Mouse (Mus musculus): ENCODE data around the gene Mnt. TPM values are rescaled to one million over a fixed set of nuclear protein-coding genes. Genes with fewer than 3 reads are reported as not detected.
A peak's percentile ranks its signal among the peaks of the same experiment; 100 is the strongest.

Mnt gene
- polyA plus RNA-seq, 1 experiment from 2014 or later = 3.1 TPM

DNA sequence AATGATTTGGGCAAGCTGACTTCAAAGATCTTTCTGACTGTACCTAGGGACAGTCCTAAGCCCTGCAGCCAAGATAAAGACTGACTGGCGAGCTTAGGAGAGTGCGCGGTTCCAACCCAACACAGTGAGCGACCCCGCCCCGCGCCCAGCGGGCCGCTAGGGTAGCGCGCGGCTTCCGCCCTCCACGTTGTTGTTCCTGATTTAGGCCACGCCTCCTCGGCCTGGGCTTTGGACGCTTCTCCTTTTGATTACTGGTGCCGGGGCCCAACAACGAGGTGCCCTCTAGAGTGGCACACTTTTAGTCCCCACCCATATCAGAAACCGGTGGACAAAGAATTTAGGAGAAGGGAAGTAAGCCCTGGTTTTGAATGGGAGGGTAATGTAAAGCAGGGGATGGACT, 908 bp upstream of the Mnt start:
- H3K27me3 ChIP-seq (replicated peaks; ENCODE audit: control insufficient read depth, insufficient read depth, low read length) = no peaks in the 10 kb centered on the region
- H3K4me1 ChIP-seq (ENCODE audit: control insufficient read depth, insufficient read depth, low read length) = peaks cover 34% of the 10 kb centered on the region
- peak overlapping the region; percentile 65 for H3K4me2 ChIP-seq (ENCODE audit: low read depth, low read length)
- no peaks in the 10 kb centered on the region for H3K9me3 ChIP-seq (ENCODE audit: control insufficient read depth, low read length)
- WGBS = under 1% methylated on average over 20 of the region's 20 CpGs
- peak; percentile 43 for ATAC-seq
- peak overlapping the region; percentile 89 for H3K4me3 ChIP-seq (ENCODE audit: low read length)
- H3K27ac ChIP-seq (ENCODE audit: low read length) = peak overlapping the region; percentile 97
- no peaks in the 10 kb centered on the region for H3K36me3 ChIP-seq (ENCODE audit: control insufficient read depth, insufficient read depth, low read length)
- peak overlapping the region; percentile 62 for H3K9ac ChIP-seq (ENCODE audit: low read depth, low read length)

- 0% methylated on average over 35 of the region's 35 CpGs for WGBS
- H3K27me3 ChIP-seq (replicated peaks; ENCODE audit: control insufficient read depth, insufficient read depth, low read length) = no peaks in the 10 kb centered on the region
- peak overlapping the region; percentile 65 for H3K4me2 ChIP-seq (ENCODE audit: low read depth, low read length)
These were observed 478 bp downstream of the Mnt start for GRCm38 (mm10) chr11:74831191-74831605.

GRCm38 (mm10) chr11:74831606-74832451, 1.1 kb downstream of the Mnt start:
- Histone ChIP-seq H3K9me3 (ENCODE audit: control insufficient read depth, low read length) (no peaks in the 10 kb centered on the region), H3K4me3 (ENCODE audit: low read length) (peak overlapping the region; percentile 89), H3K4me1 (ENCODE audit: control insufficient read depth, insufficient read depth, low read length) (peaks cover 45% of the 10 kb centered on the region), H3K9ac (ENCODE audit: low read depth, low read length) (peak overlapping the region; percentile 86), H3K4me2 (ENCODE audit: low read depth, low read length) (peak overlapping the region; percentile 65), H3K27ac (ENCODE audit: low read length) (peak overlapping the region; percentile 97), H3K36me3 (ENCODE audit: control insufficient read depth, insufficient read depth, low read length) (no peaks in the 10 kb centered on the region), H3K27me3 (replicated peaks; ENCODE audit: control insufficient read depth, insufficient read depth, low read length) (no peaks in the 10 kb centered on the region)
- WGBS = under 1% methylated on average over 61 of the region's 61 CpGs
- peak; percentile 81 for ATAC-seq

More at GRCm38 (mm10) chr11:74831191-74831605, 478 bp downstream of the Mnt start:
- Histone ChIP-seq H3K27ac (ENCODE audit: low read length) (peak overlapping the region; percentile 97), H3K4me3 (ENCODE audit: low read length) (peak overlapping the region; percentile 89), H3K4me1 (ENCODE audit: control insufficient read depth, insufficient read depth, low read length) (peaks cover 41% of the 10 kb centered on the region), H3K36me3 (ENCODE audit: control insufficient read depth, insufficient read depth, low read length) (no peaks in the 10 kb centered on the region), H3K9ac (ENCODE audit: low read depth, low read length) (peak overlapping the region; percentile 86), H3K9me3 (ENCODE audit: control insufficient read depth, low read length) (no peaks in the 10 kb centered on the region)
- ATAC-seq = 0 out of 2 replicates have a peak, but pooled peaks have one; percentile 1

GRCm38 (mm10) chr11:74832503-74833143, 1.9 kb downstream of the Mnt start:
- H3K27ac ChIP-seq (ENCODE audit: low read length) = peak overlapping the region; percentile 90
- H3K36me3 ChIP-seq (ENCODE audit: control insufficient read depth, insufficient read depth, low read length) = no peaks in the 10 kb centered on the region
- peak overlapping the region; percentile 89 for H3K4me3 ChIP-seq (ENCODE audit: low read length)
- no peaks in the 10 kb centered on the region for H3K27me3 ChIP-seq (replicated peaks; ENCODE audit: control insufficient read depth, insufficient read depth, low read length)
- peak overlapping the region; percentile 65 for H3K4me2 ChIP-seq (ENCODE audit: low read depth, low read length)
- whole genome bisulfite sequencing = 1% methylated on average over 26 of the region's 26 CpGs
- no peak for ATAC-seq
- no peaks in the 10 kb centered on the region for H3K9me3 ChIP-seq (ENCODE audit: control insufficient read depth, low read length)
- peak overlapping the region; percentile 62 for H3K9ac ChIP-seq (ENCODE audit: low read depth, low read length)
- peaks cover 51% of the 10 kb centered on the region for H3K4me1 ChIP-seq (ENCODE audit: control insufficient read depth, insufficient read depth, low read length)

- Histone ChIP-seq H3K4me1 (ENCODE audit: control insufficient read depth, insufficient read depth, low read length) (peaks cover 46% of the 10 kb centered on the region), H3K36me3 (ENCODE audit: control insufficient read depth, insufficient read depth, low read length) (no peaks in the 10 kb centered on the region), H3K27me3 (replicated peaks; ENCODE audit: control insufficient read depth, insufficient read depth, low read length) (no peaks in the 10 kb centered on the region), H3K9me3 (ENCODE audit: control insufficient read depth, low read length) (no peaks in the 10 kb centered on the region), H3K4me3 (ENCODE audit: low read length) (no peak overlapping the region), H3K27ac (ENCODE audit: low read length) (peak overlapping the region; percentile 90), H3K9ac (ENCODE audit: low read depth, low read length) (peak overlapping the region; percentile 62), H3K4me2 (ENCODE audit: low read depth, low read length) (no peak overlapping the region)
- no peak for ATAC-seq
- WGBS = 74% methylated on average over 8 of the region's 8 CpGs
These were observed 3.0 kb downstream of the Mnt start for GRCm38 (mm10) chr11:74833536-74834358.

- Histone ChIP-seq H3K4me3 (ENCODE audit: low read length) (no peak overlapping the region), H3K27ac (ENCODE audit: low read length) (peak overlapping the region; percentile 87), H3K9me3 (ENCODE audit: control insufficient read depth, low read length) (no peaks in the 10 kb centered on the region), H3K9ac (ENCODE audit: low read depth, low read length) (peak overlapping the region; percentile 34), H3K4me1 (ENCODE audit: control insufficient read depth, insufficient read depth, low read length) (peaks cover 47% of the 10 kb centered on the region), H3K27me3 (replicated peaks; ENCODE audit: control insufficient read depth, insufficient read depth, low read length) (no peaks in the 10 kb centered on the region), H3K4me2 (ENCODE audit: low read depth, low read length) (no peak overlapping the region), H3K36me3 (ENCODE audit: control insufficient read depth, insufficient read depth, low read length) (no peaks in the 10 kb centered on the region)
- WGBS = 52% methylated on average over 1 of the region's 1 CpGs
- no peak for ATAC-seq
These were observed 3.6 kb downstream of the Mnt start for GRCm38 (mm10) chr11:74834359-74834638.

DNA sequence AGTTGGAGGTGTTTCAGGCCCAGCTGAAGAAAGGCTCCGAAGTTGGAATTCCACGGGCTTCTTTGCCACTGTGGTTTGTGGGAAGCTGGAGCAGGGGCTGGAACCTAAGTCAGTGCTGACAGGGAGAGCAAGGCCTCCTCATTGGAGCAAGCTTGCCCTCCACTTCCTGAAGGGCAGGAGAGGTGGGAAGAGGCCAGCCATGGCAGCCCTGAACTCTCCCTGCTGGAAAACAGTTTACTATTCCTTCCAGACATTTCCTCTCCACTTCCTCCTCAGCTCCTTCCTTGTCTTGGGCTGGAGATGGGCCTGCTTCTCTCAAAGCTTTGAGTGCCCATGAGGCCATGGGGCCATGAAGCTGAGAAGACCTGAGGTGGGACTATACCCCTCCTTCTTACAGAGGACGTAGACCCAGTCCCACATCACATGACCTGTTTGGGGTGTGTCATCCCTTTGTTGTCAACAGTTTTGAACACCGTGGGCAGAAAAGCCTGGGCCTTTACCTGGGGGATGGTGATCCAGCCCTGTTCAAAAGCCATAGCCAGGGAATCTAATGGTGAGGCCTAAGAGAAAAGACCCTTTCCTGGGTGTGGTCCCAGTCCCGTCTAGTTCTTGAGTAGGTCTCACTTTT, 4.0 kb downstream of the Mnt start:
- Histone ChIP-seq H3K4me3 (ENCODE audit: low read length) (no peak overlapping the region), H3K9me3 (ENCODE audit: control insufficient read depth, low read length) (no peaks in the 10 kb centered on the region), H3K4me1 (ENCODE audit: control insufficient read depth, insufficient read depth, low read length) (peaks cover 45% of the 10 kb centered on the region), H3K36me3 (ENCODE audit: control insufficient read depth, insufficient read depth, low read length) (no peaks in the 10 kb centered on the region), H3K9ac (ENCODE audit: low read depth, low read length) (peak overlapping the region; percentile 34), H3K27ac (ENCODE audit: low read length) (peak overlapping the region; percentile 87), H3K27me3 (replicated peaks; ENCODE audit: control insufficient read depth, insufficient read depth, low read length) (no peaks in the 10 kb centered on the region), H3K4me2 (ENCODE audit: low read depth, low read length) (no peak overlapping the region)
- WGBS = 35% methylated on average over 5 of the region's 5 CpGs
- ATAC-seq = no peak

- H3K36me3 ChIP-seq (ENCODE audit: control insufficient read depth, insufficient read depth, low read length) = no peaks in the 10 kb centered on the region
- H3K9ac ChIP-seq (ENCODE audit: low read depth, low read length) = no peak overlapping the region
- H3K27ac ChIP-seq (ENCODE audit: low read length) = peak overlapping the region; percentile 28; the same call in 1 of the 2 replicates
- H3K27me3 ChIP-seq (replicated peaks; ENCODE audit: control insufficient read depth, insufficient read depth, low read length) = no peaks in the 10 kb centered on the region
- no peak overlapping the region for H3K4me3 ChIP-seq (ENCODE audit: low read length)
- WGBS = 88% methylated on average over 6 of the region's 6 CpGs
- no peak overlapping the region for H3K4me2 ChIP-seq (ENCODE audit: low read depth, low read length)
- H3K4me1 ChIP-seq (ENCODE audit: control insufficient read depth, insufficient read depth, low read length) = peaks cover 45% of the 10 kb centered on the region
- no peaks in the 10 kb centered on the region for H3K9me3 ChIP-seq (ENCODE audit: control insufficient read depth, low read length)
- no peak for ATAC-seq
These were observed 5.0 kb downstream of the Mnt start for GRCm38 (mm10) chr11:74835593-74836224.
